Comparison of ENCODE assay signal across 21 mouse cellular contexts in genomic region chr15:84997768-84998454, GRCm38 (mm10). TPM values are rescaled to one million over a fixed set of nuclear protein-coding genes. Genes with fewer than 3 reads are reported as not detected.
A peak's percentile ranks its signal among the peaks of the same experiment; 100 is the strongest.
DNase-seq lines count a peak whose midpoint lies in the region; ATAC-seq lines count a peak whose summit lies in the region.
"Had no signal": no experiment of that assay in that cellular context is flagged by ENCODE, and none has a peak within 500 bp of the region (broad histone marks: within the 10 kb centered on the region; RNA-seq: fewer than 3 reads in every experiment).

No protein-coding gene starts in this region.

- ATAC-seq in granulocyte monocyte progenitor cell, adult 5-6 weeks (replicated peaks; ENCODE audit: poor library complexity, severe bottlenecking) = no peak
- ATAC-seq: forebrain, embryonic 16.5 days; intestine, embryonic 16.5 days; lung, postnatal 0 days; midbrain, embryonic 13.5 days had no signal

- peak; percentile 82 to 86 for DNase-seq in left cerebral cortex, adult 9 months (ENCODE audit: low spot score in 2 of 2)
- DNase-seq in left cerebral cortex, adult 11 months (ENCODE audit: low spot score) = no peak
- DNase-seq in brain, adult 2 months (ENCODE audit: low read depth, low spot score) = peak; percentile 91
- peak; percentile 46 to 55 for DNase-seq in frontal cortex, postnatal 14 days (ENCODE audit: low spot score in 2 of 2)
- DNase-seq in right cerebral cortex, postnatal 14 days = peak; percentile 48
- no peak for DNase-seq in cerebellum, adult 9-11 months
- DNase-seq: adrenal gland, postnatal 14 days; cerebellum, adult 11-12 months; cerebellum, postnatal 36 days; heart, adult 2 months; heart, postnatal 36 days; kidney, postnatal 36 days; liver, embryonic 13.5 days; thymus, postnatal 14 days had no signal

RNA-seq across cellular contexts. Expression of gene 5031439G07Rik, which starts 9.6 kb away (rescaled TPM):
- total RNA-seq in granulocyte monocyte progenitor cell, adult 5-6 weeks (2014; fragmentation: Nextera tagmentation) = 14.1 and 20.8 TPM in 2 replicates
- 12.2 and 14.2 TPM in 2 replicates for total RNA-seq in granulocyte monocyte progenitor cell, adult 5-6 weeks (2017)

RNA-seq across cellular contexts. Expression of gene Upk3a, which starts 19.0 kb away (rescaled TPM):
- not detected in 2 replicates for total RNA-seq in granulocyte monocyte progenitor cell, adult 5-6 weeks (2014; fragmentation: Nextera tagmentation)
- not detected in 2 replicates for total RNA-seq in granulocyte monocyte progenitor cell, adult 5-6 weeks (2017)
- total RNA-seq: adrenal gland, postnatal 14 days; gastrocnemius, adult 8-10 months; heart, adult 2 months; heart, postnatal 36 days; megakaryocyte progenitor cell, adult 5-6 weeks had no signal

RNA-seq across cellular contexts. Expression of gene Fam118a, which starts 30.8 kb away (rescaled TPM):
- total RNA-seq in granulocyte monocyte progenitor cell, adult 5-6 weeks (2014; fragmentation: Nextera tagmentation) = 4.6 and 8.7 TPM in 2 replicates
- total RNA-seq in granulocyte monocyte progenitor cell, adult 5-6 weeks (2017) = 12.9 and 14.8 TPM in 2 replicates

Comparison
In these comparisons a context has a peak if more than half of its experiments do, and no peak if none do; other contexts are left out.
1. DNase-seq: peak in left cerebral cortex, adult 9 months (2 of 2), brain, adult 2 months (single experiment), frontal cortex, postnatal 14 days (2 of 2) and right cerebral cortex, postnatal 14 days (single experiment); none in left cerebral cortex, adult 11 months (single experiment) and cerebellum, adult 9-11 months (single experiment).